Mouse (Mus musculus): ENCODE measurements around the gene Zfp991.
"Not testable (repeated sequence)": the region's sequence is repeated elsewhere in the genome, so short reads cannot be mapped to it uniquely, and the experiment has no call there.

DNA sequence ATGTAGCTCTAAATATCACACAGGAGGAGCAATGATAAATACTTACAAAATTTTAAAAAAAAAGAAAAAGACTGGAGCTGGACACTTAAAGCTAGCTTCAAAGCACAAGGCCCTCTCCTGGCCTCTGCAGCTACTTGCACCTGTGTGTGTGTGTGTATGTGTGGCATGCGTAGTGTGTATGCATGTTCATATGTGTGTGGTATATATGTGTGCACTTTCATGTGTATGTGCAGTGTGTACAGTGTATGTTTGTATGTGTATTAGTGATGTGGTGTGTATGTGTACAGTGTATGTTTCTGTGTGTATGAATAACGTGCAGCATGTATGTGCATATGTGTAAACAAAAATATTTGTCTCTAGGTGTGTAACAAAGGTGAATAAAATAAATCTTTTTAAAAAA is 65.4 kb downstream of the Zfp991 start:
- not testable (repeated sequence) for TF ChIP-seq EP300, CTCF (IDR thresholded peaks at IDR 0.05; ENCODE audit: low read depth)
